Mouse (Mus musculus): ENCODE data around the gene Pdxk. TPM values are rescaled to one million over a fixed set of nuclear protein-coding genes. Genes with fewer than 3 reads are reported as not detected.
A peak's percentile ranks its signal among the peaks of the same experiment; 100 is the strongest.

Gene Pdxk
- polyA plus RNA-seq, 1 experiment from 2014 or later = 13.2 TPM

DNA sequence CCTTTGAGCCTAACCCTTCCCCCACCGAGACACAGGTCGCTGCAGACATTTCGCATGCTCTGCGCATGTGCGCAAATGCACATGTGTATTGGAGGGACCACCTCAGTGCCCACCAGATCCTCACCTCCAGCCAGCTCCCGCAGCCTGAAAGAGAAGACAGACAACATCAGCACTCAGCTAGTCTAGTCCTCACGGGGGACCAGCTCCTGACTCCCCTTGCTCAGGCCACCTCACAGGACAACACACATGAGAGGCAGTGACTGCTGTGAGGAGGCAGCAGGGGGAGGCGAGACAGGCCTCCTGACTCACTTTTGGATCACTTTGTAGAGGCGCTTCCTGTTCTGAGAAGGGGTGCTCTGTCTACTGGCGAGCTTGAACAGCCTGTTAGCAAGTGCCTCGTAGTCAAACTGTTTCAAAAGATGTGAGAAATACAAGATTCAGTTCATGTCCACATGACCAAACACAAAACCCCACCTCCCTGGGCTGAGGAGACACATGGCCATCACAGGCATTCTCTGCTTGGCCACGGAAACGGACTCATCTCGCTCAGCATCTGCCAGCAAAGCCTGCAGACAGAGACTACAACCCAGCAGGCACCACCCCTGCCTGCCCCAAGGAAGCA lies 62.4 kb downstream of the Pdxk start:
- Histone ChIP-seq H3K4me1 (ENCODE audit: control insufficient read depth, insufficient read depth, low read length) (peaks cover 8% of the 10 kb centered on the region), H3K27me3 (ENCODE audit: control insufficient read depth, insufficient read depth, low read length) (no peaks in the 10 kb centered on the region), H3K36me3 (ENCODE audit: control insufficient read depth, insufficient read depth, low read length) (peaks cover 78% of the 10 kb centered on the region), H3K9ac (ENCODE audit: low read depth, low read length) (no peak overlapping the region), H3K4me2 (replicated peaks; ENCODE audit: low read depth, low read length) (no peak overlapping the region), H3K4me3 (ENCODE audit: low read length) (no peak overlapping the region), H3K9me3 (ENCODE audit: control insufficient read depth, low read length) (no peaks in the 10 kb centered on the region), H3K27ac (ENCODE audit: low read depth, low read length) (no peak overlapping the region)
- 91% methylated on average over 14 of the region's 14 CpGs for WGBS
- ATAC-seq (ENCODE audit: low FRiP score, low TSS enrichment) = no peak

GRCm38 (mm10) chr10:78401127-78401526 lies 63.6 kb downstream of the Pdxk start:
- Histone ChIP-seq H3K27me3 (ENCODE audit: control insufficient read depth, insufficient read depth, low read length) (no peaks in the 10 kb centered on the region), H3K27ac (ENCODE audit: low read depth, low read length) (no peak overlapping the region), H3K4me1 (ENCODE audit: control insufficient read depth, insufficient read depth, low read length) (peaks cover 8% of the 10 kb centered on the region), H3K9me3 (ENCODE audit: control insufficient read depth, low read length) (no peaks in the 10 kb centered on the region), H3K4me3 (ENCODE audit: low read length) (no peak overlapping the region), H3K4me2 (replicated peaks; ENCODE audit: low read depth, low read length) (no peak overlapping the region), H3K9ac (ENCODE audit: low read depth, low read length) (no peak overlapping the region), H3K36me3 (ENCODE audit: control insufficient read depth, insufficient read depth, low read length) (peaks cover 65% of the 10 kb centered on the region)
- ATAC-seq (ENCODE audit: low FRiP score, low TSS enrichment) = no peak
- WGBS = 79% methylated on average over 2 of the region's 2 CpGs

DNA sequence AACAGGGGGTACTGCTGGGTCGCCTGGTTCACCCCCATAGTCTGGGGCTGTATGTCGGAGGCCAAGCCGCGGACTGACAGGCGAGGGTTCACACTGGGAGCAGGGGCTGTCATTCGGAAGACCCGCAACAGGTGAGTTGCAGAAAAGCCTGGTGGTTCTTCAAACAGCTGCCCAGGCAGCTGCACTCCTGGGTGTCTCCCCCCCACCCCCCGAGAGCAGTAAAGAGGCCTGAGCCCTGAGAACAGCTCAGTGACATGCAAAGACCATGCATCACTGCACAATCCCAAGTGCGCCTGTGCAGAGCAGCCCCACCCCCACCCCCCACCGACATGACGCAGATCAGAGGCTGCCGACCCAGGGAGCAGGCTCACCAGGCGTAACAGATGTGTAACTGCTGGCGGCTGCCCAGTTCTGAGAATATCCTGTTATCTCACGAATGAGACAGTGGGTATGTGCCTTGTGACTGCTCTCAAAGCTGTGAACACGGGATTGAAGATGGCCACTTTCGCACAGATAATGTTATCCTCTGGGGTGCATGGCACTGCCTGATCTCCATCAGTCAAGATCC lies 65.6 kb downstream of the Pdxk start:
- ATAC-seq (ENCODE audit: low FRiP score, low TSS enrichment) = peak; percentile 75
- H3K36me3 ChIP-seq (ENCODE audit: control insufficient read depth, insufficient read depth, low read length) = peaks cover 47% of the 10 kb centered on the region
- no peak overlapping the region for H3K9ac ChIP-seq (ENCODE audit: low read depth, low read length)
- H3K4me3 ChIP-seq (ENCODE audit: low read length) = no peak overlapping the region
- no peak overlapping the region for H3K4me2 ChIP-seq (replicated peaks; ENCODE audit: low read depth, low read length)
- H3K27me3 ChIP-seq (ENCODE audit: control insufficient read depth, insufficient read depth, low read length) = no peaks in the 10 kb centered on the region
- H3K9me3 ChIP-seq (ENCODE audit: control insufficient read depth, low read length) = no peaks in the 10 kb centered on the region
- 35% methylated on average over 17 of the region's 17 CpGs for WGBS
- H3K27ac ChIP-seq (ENCODE audit: low read depth, low read length) = peak overlapping the region; percentile 37; the same call in 1 of the 2 replicates
- peaks cover 8% of the 10 kb centered on the region for H3K4me1 ChIP-seq (ENCODE audit: control insufficient read depth, insufficient read depth, low read length)

- Histone ChIP-seq H3K4me1 (ENCODE audit: control insufficient read depth, insufficient read depth, low read length) (peaks cover 9% of the 10 kb centered on the region), H3K4me2 (replicated peaks; ENCODE audit: low read depth, low read length) (no peak overlapping the region), H3K27me3 (ENCODE audit: control insufficient read depth, insufficient read depth, low read length) (peaks cover 5% of the 10 kb centered on the region; the same call in 1 of the 2 replicates), H3K27ac (ENCODE audit: low read depth, low read length) (no peak overlapping the region), H3K36me3 (ENCODE audit: control insufficient read depth, insufficient read depth, low read length) (peaks cover 21% of the 10 kb centered on the region), H3K9ac (ENCODE audit: low read depth, low read length) (no peak overlapping the region), H3K9me3 (ENCODE audit: control insufficient read depth, low read length) (no peaks in the 10 kb centered on the region), H3K4me3 (ENCODE audit: low read length) (no peak overlapping the region)
- ATAC-seq (ENCODE audit: low FRiP score, low TSS enrichment) = no peak
- 65% methylated on average over 4 of the region's 4 CpGs for WGBS
Measured at GRCm38 (mm10) chr10:78396625-78396885, 68.2 kb downstream of the Pdxk start.

- H3K4me1 ChIP-seq (ENCODE audit: control insufficient read depth, insufficient read depth, low read length) = peaks cover 11% of the 10 kb centered on the region
- H3K27ac ChIP-seq (ENCODE audit: low read depth, low read length) = no peak overlapping the region
- H3K9me3 ChIP-seq (ENCODE audit: control insufficient read depth, low read length) = no peaks in the 10 kb centered on the region
- no peak overlapping the region for H3K4me2 ChIP-seq (replicated peaks; ENCODE audit: low read depth, low read length)
- no peak overlapping the region for H3K4me3 ChIP-seq (ENCODE audit: low read length)
- ATAC-seq (ENCODE audit: low FRiP score, low TSS enrichment) = peak; percentile 45; the same call in 1 of the 2 replicates
- WGBS = 7% methylated on average over 17 of the region's 17 CpGs
- H3K9ac ChIP-seq (ENCODE audit: low read depth, low read length) = no peak overlapping the region
- H3K27me3 ChIP-seq (ENCODE audit: control insufficient read depth, insufficient read depth, low read length) = peaks cover 10% of the 10 kb centered on the region
- H3K36me3 ChIP-seq (ENCODE audit: control insufficient read depth, insufficient read depth, low read length) = peaks cover 16% of the 10 kb centered on the region
Measured at GRCm38 (mm10) chr10:78395819-78396624, 68.8 kb downstream of the Pdxk start.

DNA sequence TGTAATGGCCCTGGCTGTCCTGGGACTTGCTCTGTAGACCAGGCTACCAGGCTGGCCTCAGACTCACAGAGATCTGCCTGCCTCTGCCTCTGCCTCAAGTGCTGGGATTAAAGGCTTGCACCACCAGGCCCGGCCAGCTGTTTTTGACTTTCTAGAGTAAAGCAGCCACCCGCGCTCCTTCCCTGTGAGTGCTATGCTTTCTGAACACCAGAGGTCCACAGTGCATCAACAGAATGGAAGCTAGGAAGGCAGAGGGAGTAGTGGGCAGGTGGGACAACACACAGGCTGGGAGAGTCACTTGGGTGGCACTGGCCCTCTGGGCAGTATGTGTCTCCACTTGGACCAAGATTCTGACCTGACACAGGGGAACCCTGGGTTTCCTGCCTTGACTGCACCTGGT lies 69.4 kb downstream of the Pdxk start:
- no peak for ATAC-seq (ENCODE audit: low FRiP score, low TSS enrichment)
- H3K4me2 ChIP-seq (replicated peaks; ENCODE audit: low read depth, low read length) = no peak overlapping the region
- 91% methylated on average over 3 of the region's 3 CpGs for WGBS
- peaks cover 9% of the 10 kb centered on the region for H3K36me3 ChIP-seq (ENCODE audit: control insufficient read depth, insufficient read depth, low read length)
- peaks cover 17% of the 10 kb centered on the region for H3K4me1 ChIP-seq (ENCODE audit: control insufficient read depth, insufficient read depth, low read length)
- no peak overlapping the region for H3K4me3 ChIP-seq (ENCODE audit: low read length)
- H3K27me3 ChIP-seq (ENCODE audit: control insufficient read depth, insufficient read depth, low read length) = peaks cover 17% of the 10 kb centered on the region
- no peak overlapping the region for H3K9ac ChIP-seq (ENCODE audit: low read depth, low read length)
- H3K9me3 ChIP-seq (ENCODE audit: control insufficient read depth, low read length) = no peaks in the 10 kb centered on the region
- no peak overlapping the region for H3K27ac ChIP-seq (ENCODE audit: low read depth, low read length)

- no peaks in the 10 kb centered on the region for H3K9me3 ChIP-seq (ENCODE audit: control insufficient read depth, low read length)
- no peaks in the 10 kb centered on the region for H3K36me3 ChIP-seq (ENCODE audit: control insufficient read depth, insufficient read depth, low read length)
- H3K4me2 ChIP-seq (replicated peaks; ENCODE audit: low read depth, low read length) = no peak overlapping the region
- H3K4me1 ChIP-seq (ENCODE audit: control insufficient read depth, insufficient read depth, low read length) = 0 out of 2 replicates have a peak, but pooled peaks cover 9% of the 10 kb centered on the region
- H3K4me3 ChIP-seq (ENCODE audit: low read length) = no peak overlapping the region
- no peak overlapping the region; the same call in 1 of the 2 replicates for H3K9ac ChIP-seq (ENCODE audit: low read depth, low read length)
- H3K27ac ChIP-seq (ENCODE audit: low read depth, low read length) = no peak overlapping the region
- 3% methylated on average over 18 of the region's 18 CpGs for WGBS
- peak; percentile 18; the same call in 1 of the 2 replicates for ATAC-seq (ENCODE audit: low FRiP score, low TSS enrichment)
- peaks cover 17% of the 10 kb centered on the region for H3K27me3 ChIP-seq (ENCODE audit: control insufficient read depth, insufficient read depth, low read length)
Measured at GRCm38 (mm10) chr10:78392072-78392471, 72.7 kb downstream of the Pdxk start.

- WGBS = 15% methylated on average over 4 of the region's 4 CpGs
- Histone ChIP-seq H3K4me2 (replicated peaks; ENCODE audit: low read depth, low read length) (no peak overlapping the region), H3K9ac (ENCODE audit: low read depth, low read length) (no peak overlapping the region), H3K36me3 (ENCODE audit: control insufficient read depth, insufficient read depth, low read length) (no peaks in the 10 kb centered on the region), H3K4me1 (ENCODE audit: control insufficient read depth, insufficient read depth, low read length) (0 out of 2 replicates have a peak, but pooled peaks cover 9% of the 10 kb centered on the region), H3K27me3 (ENCODE audit: control insufficient read depth, insufficient read depth, low read length) (peaks cover 17% of the 10 kb centered on the region), H3K9me3 (ENCODE audit: control insufficient read depth, low read length) (no peaks in the 10 kb centered on the region), H3K4me3 (ENCODE audit: low read length) (no peak overlapping the region), H3K27ac (ENCODE audit: low read depth, low read length) (no peak overlapping the region)
- no peak for ATAC-seq (ENCODE audit: low FRiP score, low TSS enrichment)
Measured at GRCm38 (mm10) chr10:78390982-78391470, 73.7 kb downstream of the Pdxk start.
